Mouse (Mus musculus) liver, adult 2 months (tissue): ENCODE measurements around the gene Gata1.

Source experiments
- CTCF ChIP-seq: fragments of 200-500 bp; IDR thresholded peaks from 2 replicates; pipeline ENCODE4 v1.5.1; 2011; ENCODE audit warnings: low read depth, low read length, control low read depth
- POLR2A ChIP-seq: fragments of 200-500 bp; IDR thresholded peaks from 2 replicates; pipeline ENCODE4 v1.6.1; 2011; ENCODE audit warnings: low read length, control low read depth; ENCODE audit not compliant: insufficient read depth; ENCODE audit errors: extremely low read depth

DNA sequence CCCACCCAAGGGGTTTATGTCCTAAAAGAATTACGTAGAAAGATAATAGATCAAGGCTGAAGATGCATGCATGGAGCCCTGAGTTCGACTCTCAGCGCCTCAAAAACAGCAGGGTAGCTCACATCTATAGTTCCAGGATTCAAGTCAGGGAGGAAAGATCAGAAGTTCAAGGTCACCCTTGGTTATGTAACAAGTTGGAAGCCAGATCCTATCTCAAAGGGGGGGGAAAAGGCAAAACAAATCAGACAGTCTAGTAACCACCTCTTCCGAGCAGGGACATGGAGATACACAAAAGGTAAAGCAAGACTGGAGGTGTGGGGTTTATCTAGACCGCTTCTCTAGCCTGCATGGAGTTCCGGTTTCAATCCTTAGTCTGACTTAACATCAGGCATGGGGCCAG, 51.6 kb downstream of the Gata1 start:
- TF ChIP-seq POLR2A (no peak), CTCF (no peak)
